Mouse (Mus musculus): ENCODE measurements at regions not wholly inside any gene's neighbourhood (a gene's known extent, or its start where the extent isn't known, plus 50 kb on each side); places are given as distances from the start of the nearest gene placed in this dataset.

DNA sequence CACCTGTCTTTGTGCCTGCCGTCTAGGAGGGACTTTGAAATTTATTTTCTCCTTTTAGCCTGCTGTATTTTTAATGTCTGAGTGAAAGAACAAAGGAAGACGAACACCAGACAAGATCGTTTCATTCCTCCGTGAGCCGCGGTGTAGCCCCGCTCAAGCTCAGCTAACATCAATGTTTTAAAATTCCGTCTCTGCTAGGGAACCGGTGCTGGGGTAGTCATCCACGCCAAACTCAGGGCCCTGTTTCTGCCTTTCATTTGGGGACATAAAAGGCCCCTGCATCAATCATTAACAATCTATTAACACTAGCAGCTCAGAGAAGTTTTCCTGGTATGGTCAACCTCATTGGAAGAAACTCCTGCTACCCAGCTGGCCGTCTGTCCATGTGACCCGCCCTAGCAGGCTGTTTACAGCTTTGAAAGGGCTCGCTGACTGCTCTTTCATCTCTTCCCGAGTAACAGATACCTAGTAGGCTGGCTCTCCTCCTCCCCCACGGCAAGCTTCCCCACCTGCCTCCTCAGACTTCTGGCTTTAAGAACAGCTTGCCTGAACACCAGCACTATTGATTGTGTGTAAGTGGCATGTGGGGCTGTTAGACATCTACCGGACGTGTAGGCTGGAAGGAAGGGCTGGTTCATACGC lies 65.0 kb upstream of the Mmp2 start:
- TF ChIP-seq CHD2 (IDR thresholded peaks at IDR 0.05; ENCODE audit: low read depth, low read length) (no peak), MAFK (IDR thresholded peaks at IDR 0.05; ENCODE audit: insufficient read depth, low read depth, low read length) (no peak), ZNF384 (IDR thresholded peaks at IDR 0.05; ENCODE audit: low read depth, low read length) (no peak), HCFC1 (IDR thresholded peaks at IDR 0.05; ENCODE audit: borderline replicate concordance, insufficient read depth, low read length) (no peak), ZC3H11A (IDR thresholded peaks at IDR 0.05; ENCODE audit: borderline replicate concordance, low read depth, low read length) (no peak)
